Mouse (Mus musculus) adrenal gland, adult 18-20 months (tissue): Measurements from ENCODE around the gene Dock9. TPM values are rescaled to one million over a fixed set of nuclear protein-coding genes. Genes with fewer than 3 reads are reported as not detected.

Source experiments
- DNase-seq, 2 experiments: peaks; one replicate each; pipeline ENCODE4 v3.0.0; 2021 to 2022; ENCODE audit warnings: low spot score in 2 of 2
- long read RNA-seq, 2 experiments: library from polyadenylated mRNA; stranded (forward); transcript quantifications; one replicate each; pipeline ENCODE4 v2.0.0; 2021
- total RNA-seq, 2 experiments: library from RNA; stranded (reverse); gene quantifications; 1 replicate in 1 of 2; 2 replicates in 1 of 2; pipeline ENCODE4 v1.2.3; 2021

Gene Dock9
- total RNA-seq = 10 to 100 TPM; 19.7 to 24.3 TPM
- long read RNA-seq, experiment 1, partial matches to known transcripts = 1 of 3 reads
- long read RNA-seq, experiment 1, other reads (novel, unspliced or antisense) = 2 of 3 reads
- long read RNA-seq, experiment 2, partial matches to known transcripts = 3 of 3 reads
- long read RNA-seq, experiment 2, other reads (novel, unspliced or antisense) = 0 of 3 reads

DNA sequence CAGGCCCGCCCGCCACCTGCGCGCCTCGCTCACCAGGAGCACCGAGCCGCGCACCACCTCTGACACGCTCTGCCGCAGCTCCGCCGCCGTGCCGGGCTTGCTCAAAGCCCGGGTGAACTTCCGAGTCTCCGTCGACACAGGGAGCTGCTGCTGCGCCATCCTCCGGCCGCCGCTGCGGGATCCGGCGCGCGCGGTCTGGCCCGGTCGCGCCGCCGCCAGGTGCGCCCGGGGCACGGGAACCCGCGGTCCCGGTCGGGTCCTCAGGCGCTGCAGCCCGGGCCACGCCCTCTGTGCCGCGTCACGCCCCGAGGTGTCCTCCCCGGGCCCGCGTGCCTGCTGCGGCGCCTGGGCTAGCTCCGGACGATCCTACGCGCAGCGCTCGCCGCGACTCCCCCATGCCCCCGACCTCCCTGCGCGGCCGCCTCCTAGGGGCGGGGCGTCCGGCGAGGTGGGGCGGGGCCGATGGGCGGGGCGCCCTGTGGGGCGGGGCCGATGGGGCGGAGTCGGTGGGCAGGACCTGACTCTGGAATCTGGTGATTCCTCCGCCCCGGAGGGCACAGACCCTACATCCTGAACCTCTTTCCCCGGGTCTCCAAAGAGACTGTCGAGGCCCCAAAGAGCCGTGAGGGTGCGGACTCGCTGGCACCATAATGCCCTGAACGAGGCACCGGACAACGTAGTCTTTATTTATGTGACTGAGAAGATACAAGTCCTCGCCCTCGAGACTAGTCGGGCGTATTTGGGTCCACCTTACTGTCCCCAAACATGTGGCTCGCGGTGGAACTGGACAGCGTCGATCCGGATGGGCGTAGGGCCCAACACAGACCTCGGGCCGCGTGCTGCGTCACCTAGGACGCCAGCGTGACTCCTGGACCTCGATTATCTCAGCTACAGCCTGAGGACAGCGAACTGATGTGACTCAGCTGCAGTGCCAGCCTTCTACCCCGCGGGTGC, at the start of gene Dock9:
Gene Dock9 (minus strand): TSS at position 381 of the 954 bp plus-strand sequence.
- DNase-seq = peak; percentile 85 to 86

DNA sequence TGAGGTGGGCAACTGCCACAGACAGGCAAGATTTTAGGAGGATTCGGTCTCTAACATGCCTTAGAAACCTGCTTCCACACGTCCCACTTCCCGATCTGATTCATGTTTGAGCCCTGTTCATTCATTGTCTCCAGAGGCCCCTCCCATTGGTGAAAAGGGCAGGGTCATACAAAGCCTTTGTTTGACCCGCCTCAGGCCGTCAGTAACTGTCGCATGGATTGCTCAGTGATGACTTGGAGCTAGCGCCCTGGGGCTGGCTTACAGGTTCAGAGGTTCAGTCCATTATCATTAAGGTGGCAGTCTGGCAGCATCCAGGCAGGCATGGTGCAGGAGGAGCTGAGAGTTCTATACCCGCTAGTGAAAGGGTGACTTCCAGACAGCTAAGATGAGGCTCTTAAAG, 46.8 kb upstream of the Dock9 start:
- no peak for DNase-seq

DNA sequence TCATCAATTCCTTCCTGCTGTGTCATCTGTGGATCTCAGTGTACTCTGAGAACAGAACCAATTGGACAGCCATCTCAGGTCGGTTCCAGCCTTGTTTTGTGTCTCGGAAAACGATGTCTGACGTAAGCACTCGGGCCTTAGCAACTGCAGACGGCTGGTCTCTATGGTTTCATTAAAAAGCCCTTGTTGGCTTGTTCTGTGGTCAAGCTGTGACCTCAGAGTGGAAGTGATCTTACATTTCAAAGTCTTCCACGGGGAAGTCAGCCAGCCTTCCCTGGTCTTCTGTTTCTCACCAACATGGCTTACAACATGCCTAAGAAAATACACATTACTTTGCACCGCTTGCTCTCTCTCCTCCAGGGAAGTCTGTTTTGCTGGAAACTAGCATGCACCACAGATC, 42.6 kb upstream of the Dock9 start:
- no peak for DNase-seq

DNA sequence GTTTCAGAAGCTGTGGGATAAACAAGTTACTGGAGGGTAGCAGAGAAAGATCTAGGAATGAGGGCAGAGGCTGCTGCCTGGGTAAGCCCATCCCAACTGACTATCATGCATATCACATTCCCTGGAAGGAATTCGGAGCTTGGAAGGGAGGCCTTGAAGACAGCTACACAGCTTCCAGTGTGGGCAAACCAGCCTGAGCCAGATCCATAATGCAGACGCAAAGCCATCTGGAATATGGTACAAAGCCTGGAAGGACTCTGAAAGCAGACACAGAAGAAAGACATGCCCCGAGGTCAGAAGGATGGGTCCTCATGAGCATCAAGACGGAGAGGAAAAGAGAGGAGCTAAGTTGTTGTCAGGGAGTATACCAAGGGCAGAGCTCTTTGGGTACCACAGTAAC, 40.5 kb upstream of the Dock9 start:
- DNase-seq = no peak

DNA sequence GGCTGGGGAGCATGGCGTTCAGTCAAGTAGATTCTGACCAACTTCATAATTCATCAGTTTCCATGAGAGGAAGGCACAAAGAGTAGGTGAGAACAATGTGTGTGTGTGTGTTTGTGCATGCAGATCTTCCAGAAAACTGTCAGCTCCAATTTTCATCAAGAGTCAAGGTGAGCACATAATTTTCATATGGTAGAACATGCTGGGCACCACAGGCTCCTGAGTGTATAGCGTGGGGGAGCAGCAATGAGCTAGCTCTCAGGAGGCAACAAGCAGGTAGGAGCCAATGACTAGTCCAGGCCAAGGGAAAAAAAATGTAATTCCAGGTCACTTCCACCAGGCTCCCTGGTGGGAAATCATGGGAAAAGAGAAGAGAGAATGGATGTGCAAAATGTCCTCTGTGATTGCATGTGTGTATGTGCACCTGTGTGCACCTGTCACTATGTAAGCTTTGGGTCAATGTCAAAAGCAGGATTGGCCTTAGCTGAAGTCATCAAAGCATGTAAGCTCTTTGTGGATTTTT, 35.4 kb upstream of the Dock9 start:
- DNase-seq = no peak

DNA sequence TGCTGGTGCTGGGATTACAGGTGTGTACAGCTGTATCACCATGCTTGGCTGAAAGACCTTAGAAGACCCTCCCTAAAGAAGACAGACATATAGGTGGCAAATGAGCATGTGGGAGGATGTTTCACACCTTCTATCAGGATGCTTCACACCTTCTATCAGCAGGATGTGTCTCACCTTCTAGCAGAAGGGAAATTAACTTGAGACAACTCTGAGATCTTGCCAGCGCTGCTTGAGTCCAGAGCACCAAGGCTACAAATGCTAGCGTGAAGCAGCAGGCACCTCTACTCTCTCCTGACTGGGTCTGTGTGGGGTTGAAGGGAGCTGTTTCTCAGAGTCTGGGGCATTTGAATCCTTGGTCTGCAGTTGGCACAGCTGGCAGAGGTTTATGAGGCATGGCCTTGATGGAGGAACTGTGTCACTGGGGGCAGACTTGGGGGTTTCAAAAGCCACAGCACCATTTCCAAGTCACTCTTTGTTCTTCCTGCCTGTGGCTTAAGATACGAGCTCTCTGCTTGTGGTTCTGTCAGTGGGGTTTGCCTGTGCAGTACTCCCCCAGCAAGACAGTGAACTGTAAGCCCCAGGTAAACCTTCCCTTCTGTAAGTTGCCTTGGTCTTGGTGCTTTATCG, 32.3 kb upstream of the Dock9 start:
- no peak for DNase-seq

DNA sequence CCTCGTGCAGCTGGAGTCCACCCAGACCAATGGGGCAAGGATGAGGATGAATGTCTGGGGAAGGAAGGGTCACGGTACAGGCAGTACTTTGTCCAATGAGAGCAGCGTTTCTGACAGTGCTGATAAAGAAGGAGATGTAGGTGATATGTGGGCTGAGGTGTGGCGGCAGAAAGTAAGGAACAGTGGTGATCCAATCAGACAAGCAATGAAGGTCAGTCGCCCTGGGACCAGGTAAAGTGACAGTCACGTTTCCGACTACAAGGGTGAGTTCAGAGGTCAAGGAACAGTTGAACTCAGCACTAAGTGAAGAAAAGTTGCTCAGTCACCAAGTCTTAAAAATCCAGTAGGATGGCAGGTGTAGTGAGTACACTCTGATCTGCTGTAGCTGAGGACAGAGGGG, 29.5 kb upstream of the Dock9 start:
- DNase-seq = no peak

DNA sequence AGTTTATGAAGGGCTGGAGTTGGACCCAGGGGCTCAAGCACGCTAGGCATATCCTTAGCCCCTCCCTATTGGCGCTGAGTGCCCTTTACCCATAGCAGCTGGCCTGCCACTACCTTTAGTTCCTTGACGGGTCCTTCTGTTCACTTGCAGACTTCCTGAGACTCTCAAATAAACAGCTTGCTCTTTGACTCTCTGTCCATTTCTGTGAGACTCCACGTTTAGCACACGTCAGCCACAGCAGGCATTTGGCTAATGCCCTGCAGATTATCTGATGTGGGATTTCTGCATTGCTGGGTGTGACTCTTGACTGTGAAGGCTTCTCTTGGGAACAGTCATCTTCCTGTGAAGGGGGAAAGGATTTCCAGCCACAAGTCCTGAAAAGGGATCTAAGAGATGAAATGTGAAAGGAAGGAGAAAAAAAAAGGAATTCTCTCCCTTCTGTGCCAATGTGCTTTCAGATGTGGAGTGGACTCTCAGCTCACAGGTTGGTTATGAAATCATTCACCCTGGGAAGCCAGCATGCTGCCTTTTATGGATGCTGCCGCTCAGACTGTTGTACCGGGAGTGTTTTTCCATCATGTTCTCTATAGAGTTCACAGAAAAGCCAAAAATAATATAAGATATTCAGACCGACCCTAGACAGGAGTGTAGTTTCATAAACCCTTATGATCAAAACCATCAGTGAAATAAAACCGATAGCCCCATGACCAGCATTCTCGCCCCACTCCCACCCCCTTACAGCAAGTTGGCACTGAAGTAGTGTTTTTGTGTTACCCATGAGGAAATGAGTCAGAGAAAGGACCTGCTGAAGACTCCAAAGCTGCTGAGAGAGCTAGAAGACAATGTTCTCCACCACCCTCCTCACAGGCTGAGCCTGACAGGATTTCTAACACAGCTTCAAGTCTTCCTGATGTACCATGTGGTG, 28.1 kb upstream of the Dock9 start:
- DNase-seq = no peak

DNA sequence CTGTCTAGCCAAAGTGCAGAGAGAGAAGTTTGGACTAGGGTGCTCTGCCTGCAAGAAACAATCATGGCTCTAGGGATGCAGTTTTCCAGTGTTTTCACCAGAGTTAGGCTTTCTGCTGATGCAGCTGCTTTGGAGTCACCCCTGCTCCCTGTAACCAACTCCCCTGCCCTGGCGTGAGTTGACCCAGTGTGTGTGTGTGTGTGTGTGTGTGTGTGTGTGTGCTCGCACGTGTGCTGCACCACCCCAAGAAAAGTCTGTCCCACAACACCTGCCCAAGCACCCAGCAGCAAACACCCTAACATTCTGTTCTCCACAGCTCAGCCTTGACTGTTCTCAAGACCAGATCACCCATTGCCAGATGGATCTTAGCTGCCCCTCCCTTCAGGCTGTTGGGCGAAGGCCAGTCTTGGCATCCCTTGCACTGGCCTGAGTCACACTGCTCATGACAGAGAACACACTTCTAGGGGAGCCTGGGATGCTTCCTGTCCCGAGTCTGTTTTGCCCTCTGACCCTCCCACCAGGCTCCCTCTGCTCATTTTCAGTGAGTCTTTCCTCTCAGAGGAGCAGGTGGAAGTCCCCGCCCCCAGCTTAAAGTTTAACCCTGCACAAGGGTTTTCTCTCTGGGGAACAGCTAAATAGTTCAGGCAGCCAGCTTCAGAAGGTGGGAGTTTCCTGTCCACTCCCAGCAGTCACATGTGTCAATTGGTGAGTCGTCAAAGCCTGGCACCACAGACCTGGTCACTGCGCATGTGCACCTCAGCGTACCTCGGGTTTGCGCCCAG, 26.9 kb upstream of the Dock9 start:
- DNase-seq = peak; percentile 34 to 47

DNA sequence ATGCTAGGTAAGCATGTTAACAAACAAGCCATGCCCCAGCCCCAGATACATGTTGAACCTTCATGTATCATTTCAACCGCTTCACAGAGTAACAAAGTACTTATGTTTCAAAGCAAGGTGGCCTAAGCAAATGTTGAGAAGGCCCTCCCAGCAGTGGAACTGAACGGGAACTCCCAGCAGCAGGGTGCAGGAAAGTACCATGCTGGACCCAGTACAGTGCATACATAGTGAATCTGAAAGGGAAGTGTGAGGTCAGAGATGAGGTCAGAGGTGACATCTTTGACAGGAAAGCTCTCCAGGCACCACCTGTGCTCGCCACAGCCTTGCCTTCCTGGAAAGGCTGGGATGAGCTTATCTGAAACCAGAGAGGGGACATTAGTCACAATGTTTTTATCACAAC, 25.4 kb upstream of the Dock9 start:
- DNase-seq = no peak

DNA sequence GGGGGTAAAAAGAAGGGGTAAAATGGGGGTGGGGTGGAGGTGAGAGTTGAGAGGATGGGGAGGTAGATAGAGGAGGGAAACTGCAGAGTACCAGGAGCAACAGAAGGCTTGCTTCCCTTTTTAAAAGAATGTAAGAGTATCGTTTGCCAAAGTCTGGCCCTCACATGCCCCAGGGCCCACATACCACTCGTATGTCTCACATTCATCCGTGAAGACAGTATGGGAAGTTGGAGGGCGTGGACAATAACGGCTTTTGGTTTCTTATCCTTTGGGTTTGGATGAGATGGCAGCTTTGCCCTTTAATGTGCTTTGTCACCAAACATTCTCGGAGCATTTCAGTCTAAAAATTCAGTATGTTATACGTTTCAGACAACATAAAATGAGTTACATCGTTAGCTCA, 24.9 kb upstream of the Dock9 start:
- no peak for DNase-seq

DNA sequence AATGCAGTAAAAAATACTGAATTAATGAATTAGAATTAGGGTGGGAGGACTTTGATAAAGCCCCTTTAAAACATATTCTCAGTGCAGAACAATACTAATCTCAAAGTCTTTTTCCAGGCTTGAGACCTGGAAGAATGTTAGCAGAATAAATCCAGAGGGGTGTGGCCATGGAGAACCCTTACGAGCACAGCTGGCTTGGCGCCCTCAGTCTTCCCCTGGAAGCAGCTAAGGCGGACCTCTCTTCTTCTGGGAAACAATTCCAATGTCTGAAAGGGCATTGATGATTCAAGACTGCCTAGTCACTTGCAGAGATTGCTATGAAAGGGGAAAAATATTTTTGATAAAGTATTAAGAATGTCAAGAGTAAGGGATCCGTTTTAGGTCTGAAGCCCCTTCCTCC, 9.2 kb upstream of the Dock9 start:
- no peak for DNase-seq

DNA sequence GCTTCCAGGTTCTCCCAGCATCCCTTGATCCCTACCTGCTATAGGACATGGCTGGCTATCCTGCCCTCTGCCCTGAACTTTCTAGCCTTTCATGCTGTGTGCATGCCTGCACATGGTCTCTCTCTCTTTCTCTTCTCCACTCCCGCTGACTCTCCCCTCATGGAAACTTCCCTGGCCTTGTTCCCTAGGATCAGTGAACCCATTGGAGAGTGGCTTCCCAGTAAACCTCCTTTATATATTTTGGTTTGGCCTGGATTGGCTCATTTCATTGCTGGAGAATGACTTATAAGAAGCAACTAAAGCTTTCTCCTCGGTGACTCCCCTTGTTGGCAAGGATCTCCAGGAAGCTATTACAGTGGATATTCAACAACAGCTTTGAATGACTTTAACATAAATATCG, 8.7 kb upstream of the Dock9 start:
- DNase-seq = no peak

DNA sequence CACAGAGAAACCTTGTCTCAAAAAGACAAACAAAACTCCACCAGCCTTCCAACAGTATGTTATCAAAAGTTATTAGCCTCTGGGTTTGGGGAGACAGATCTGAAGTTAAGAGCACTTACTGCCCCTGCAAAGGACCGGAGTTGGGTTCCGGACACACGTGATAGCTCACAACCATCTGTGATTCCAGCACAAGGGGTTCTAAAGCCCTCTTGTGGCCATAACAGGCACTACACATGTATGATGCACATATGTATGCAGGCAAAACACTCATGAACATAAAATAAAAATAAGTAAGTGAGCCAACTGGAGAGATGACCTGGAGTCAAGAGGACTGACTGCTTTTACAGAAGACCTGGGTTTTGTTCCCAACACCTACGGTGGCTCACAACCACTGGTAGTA, 6.8 kb upstream of the Dock9 start:
- no peak for DNase-seq

DNA sequence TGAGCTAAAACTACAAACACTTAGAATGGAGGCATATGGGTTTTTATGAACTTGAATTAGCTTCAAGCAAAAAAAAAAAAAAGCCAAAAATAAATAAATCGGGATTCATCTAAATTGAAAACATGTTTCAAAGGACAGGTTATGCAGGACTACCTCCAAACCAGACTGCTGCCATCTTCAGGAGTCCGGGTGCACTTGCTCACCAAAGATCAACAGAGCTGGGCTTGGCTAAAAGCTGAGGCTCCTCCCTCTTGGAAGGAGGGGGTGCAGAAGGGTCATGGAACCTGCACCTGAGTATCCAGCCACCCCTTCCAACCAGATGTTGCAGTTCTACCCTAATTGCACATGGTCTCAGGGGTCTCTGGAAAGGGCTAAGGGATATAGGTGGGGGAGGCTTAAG, 3.3 kb upstream of the Dock9 start:
- no peak for DNase-seq

DNA sequence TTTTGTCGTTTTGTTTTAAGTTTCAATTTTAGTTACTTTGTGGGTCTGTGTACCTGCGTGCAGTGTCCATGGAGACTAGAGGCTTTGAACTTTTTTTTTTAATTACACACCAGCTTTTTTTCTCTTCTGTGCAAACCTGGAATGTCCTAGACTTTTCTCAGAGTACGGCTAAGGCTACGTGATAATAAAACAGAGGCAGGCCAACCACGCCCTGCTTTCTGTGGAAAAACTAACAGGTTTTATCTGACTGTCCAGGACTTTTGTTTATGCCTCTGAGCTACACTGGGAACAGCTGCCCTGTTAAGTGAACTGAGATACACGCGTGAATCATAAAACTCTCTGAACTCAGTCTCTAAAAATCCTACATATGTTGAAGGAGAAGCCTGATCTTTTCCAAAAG, 1.5 kb upstream of the Dock9 start:
- DNase-seq = no peak

DNA sequence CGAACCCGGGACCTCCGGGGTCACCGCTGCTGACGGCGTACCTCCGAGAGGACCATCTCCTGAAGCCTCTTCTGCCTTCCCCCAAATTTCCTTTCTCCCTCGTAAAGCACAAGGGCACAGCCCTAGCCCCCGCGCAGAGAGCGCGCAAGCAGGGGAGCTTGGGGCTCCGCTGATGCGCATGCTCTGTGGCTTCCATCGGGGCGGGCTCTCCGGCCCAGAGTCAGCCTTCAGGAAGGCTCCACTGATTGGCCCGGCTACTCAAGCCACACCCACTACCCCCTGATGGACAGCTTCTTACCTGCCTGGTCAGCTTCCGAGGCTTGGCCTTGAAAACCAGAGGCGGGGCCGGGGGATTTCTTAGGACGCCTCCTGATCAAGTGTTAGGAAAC, 768 bp upstream of the Dock9 start:
- peak; percentile 85 to 88 for DNase-seq

DNA sequence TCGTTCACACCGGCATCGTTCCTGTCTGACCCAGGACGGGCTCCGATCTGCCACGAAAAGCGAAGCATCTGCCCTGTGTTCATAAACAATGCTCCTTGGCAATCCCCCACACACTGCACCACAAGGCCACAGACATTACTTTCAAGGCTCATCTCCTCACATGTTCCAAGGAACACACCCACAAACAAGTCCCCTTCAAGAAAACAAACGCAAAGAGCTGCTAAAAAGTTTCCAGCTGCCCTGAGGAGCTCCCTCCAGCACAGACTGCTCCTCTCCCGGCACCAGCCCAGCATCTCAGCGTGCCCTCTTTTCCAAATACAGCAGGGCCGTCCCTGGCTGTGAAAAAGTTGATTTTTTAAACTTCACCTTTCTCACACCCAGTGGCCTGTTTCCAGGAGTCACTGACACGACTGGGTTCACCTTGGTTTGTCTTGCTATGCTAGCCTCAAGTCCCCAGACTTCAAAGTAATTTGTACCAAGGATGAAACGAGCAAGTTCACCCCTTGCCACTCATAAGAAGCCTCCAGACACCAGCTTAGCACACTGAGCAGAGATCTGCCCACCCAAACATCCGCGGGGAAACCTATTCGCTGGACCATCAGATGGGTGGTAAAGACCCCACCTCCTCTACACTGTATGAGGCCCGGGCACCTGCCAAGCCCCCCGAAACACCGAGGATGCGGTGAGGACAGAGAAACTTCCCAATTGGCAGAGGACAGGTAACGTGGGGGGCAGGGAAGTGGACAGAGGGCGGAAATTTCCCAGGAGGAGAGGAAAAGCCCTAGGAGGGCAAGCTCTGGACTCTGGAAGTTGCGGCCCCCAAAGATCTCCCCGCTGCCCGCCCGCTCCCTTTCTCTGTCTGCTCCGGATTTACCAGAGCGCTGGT, 823 bp downstream of the Dock9 start:
- DNase-seq = peak in 1 of 2 experiments; percentile 9

DNA sequence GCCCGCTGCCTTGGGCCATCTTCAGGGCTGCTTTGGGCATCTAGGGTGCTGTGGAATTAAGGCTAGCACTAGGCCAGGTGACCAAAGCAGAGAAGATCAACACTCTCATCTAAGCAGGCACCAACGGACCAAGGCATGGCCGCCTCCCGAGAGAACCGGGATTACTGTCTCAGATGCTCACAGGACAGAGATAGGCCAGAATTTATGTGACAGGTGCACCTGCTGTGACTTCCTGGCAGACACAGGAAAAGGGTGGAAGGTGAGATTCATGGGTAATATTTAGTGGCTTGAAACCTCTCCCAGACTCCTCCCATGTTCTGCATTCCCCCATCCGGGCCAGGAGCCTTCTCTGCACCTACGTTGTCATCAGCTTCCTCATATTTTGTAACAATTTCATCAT, 2.1 kb downstream of the Dock9 start:
- no peak for DNase-seq
